Mouse (Mus musculus) thymus, postnatal 36 days (tissue): ENCODE measurements around the gene Rbms3.

Experiments used
- DNase-seq, 2 experiments: peaks; one replicate each; pipeline ENCODE4 v3.0.0; 2022; ENCODE audit warnings: mixed read lengths in 2 of 2

Rbms3 gene

DNA sequence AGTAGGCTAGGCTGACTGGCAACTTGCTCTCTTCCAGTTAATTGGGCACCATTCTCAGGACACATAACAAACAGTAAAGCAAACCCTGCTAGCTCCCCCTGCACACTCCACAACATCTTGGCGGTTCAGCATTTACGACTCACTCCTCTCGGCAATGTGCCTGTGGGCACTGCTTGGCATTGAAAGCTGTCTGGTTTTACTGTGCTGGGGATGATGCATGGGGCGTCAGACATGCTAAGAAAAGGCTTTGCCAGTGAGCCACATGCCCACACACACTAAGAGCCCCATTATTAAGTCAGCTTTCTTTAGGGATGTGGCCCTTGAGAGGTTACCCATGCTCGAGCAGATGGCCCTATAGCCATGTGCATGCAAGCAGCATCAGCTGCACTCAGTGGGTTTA, 820.5 kb downstream of the Rbms3 start:
- no peak for DNase-seq

DNA sequence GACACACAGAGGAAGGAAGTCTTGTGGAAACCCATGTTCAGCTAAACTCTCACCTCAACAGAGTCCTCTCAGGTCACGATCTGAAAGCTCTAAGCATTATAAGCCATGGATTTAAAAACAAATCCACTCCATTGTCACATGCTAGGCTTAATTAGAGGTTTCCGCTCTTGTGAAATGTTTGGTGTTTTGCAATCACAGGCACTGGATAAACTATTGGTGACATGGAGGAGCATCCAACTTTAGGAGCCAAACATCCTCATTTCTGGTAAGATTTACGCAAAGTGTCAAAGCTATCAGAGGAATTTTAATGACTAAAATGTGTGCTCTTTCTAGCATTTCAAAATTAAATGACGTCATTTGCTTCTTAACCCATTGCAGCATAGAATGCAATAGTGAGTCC, 821.3 kb downstream of the Rbms3 start:
- no peak for DNase-seq

DNA sequence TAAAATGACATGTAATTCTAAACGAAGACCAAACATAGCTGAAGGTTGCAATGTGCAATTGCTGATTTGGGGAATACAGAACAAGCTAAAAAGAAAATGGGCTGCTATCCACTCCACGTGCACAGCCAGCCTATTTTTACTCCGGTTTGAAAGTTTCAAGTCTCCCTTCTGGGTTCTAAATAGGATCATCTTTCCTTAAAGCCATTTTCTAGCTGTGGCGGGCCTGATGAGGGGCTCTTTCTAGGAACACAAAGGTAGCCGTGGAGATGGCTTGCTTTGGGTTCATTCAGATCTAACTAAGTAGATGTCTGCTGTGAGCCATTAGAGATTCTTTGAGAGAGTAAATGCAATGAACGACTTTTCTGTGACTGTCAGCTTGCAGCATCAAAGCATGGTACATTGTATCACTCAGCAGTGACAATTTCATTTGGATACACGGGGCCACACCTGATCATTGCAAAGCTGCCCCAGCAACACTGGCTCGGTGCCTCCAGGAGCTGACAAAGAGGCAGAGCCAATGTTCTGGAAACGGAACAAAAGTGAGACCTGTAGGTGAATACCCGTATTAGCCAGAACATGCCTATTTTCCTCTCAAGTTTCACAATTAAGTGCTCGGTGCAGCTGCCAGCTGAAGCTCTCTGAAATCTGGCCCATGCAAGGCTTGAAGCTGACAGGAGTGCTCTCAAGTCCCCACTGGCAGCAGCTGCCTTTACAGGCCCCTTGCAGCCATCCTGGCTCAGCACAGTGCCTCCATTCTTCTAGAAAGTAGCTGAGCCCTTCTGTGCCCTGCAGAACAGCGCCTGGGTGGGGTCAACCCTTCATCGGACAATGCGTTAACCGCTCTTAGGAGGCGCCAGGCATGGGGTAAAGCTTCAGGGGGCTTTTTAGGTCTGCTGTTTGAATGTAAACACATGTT, 822.3 kb downstream of the Rbms3 start:
- no peak for DNase-seq

DNA sequence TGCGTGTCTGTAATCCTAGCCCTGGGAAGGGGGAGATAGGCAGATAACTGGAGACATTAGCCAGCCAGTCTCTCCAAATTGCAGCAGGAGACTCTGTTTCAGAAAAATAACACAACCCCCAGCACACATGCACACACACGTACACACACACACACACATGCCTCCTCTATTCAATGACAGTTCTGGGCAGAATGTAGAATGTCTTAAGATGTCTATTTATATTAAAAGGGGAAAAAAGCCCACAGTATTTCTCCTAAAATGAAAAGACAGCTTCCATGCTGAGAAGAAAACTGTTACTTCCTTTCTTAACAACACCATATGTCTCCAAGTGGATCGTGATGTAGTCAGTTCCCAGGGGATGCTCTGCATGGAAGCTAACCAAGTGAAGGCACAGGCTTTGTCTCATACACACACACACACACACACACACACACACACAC, 826.4 kb downstream of the Rbms3 start:
- DNase-seq, result no peak

DNA sequence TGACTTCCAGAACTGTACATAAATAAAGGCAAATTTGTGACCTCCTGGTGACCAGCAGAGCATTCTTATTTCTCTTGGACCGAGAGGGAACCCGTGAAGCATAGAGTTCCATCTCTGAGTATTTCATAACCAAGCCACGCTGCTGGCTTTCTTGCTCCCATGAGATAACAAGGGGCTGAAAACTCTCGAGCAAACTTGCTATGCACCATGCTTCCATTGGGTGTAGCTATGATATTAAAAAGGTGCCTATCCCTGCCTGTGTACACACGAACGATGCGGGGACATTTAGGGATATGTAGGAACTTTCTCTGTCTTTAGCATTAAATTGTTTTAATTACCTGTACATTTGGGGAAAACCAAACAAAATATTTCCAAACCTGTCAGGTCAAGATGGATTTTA, 827.1 kb downstream of the Rbms3 start:
- DNase-seq, result no peak

DNA sequence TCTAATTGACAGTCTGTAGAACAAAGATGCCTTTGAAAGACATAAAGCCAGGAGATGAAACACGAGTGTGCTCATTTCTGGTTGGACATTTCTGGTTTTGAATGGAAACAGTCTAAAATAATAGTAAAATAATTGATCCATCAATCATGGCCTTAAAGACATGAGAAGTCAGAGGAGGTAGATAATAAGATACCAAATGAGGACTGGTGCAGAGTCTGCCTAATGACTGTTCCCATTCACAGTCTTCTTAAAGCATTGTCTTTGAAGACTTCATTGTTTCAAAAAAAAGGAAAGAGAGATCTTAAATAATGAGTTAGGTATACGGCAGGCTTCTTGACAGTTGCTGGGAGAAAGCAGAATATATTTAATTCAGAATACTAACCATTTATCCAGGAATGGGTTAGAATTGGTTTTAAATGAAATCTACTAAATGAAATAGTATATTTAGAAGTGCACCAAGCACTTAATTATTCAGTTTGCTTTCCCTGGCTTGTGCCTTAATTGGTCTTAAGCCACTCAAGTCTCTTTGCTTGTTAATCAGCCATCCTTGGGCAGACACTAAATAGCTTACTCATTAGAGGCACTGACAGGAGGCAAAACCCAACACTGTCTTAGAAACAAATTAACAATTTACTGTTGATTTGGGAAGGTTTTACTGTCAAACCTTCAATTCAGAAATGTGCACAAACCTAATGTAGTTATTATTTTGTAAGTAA, 834.3 kb downstream of the Rbms3 start:
- no peak for DNase-seq

- DNase-seq, result no peak
These were observed 837.9 kb downstream of the Rbms3 start for GRCm38 (mm10) chr9:116791850-116792249.

DNA sequence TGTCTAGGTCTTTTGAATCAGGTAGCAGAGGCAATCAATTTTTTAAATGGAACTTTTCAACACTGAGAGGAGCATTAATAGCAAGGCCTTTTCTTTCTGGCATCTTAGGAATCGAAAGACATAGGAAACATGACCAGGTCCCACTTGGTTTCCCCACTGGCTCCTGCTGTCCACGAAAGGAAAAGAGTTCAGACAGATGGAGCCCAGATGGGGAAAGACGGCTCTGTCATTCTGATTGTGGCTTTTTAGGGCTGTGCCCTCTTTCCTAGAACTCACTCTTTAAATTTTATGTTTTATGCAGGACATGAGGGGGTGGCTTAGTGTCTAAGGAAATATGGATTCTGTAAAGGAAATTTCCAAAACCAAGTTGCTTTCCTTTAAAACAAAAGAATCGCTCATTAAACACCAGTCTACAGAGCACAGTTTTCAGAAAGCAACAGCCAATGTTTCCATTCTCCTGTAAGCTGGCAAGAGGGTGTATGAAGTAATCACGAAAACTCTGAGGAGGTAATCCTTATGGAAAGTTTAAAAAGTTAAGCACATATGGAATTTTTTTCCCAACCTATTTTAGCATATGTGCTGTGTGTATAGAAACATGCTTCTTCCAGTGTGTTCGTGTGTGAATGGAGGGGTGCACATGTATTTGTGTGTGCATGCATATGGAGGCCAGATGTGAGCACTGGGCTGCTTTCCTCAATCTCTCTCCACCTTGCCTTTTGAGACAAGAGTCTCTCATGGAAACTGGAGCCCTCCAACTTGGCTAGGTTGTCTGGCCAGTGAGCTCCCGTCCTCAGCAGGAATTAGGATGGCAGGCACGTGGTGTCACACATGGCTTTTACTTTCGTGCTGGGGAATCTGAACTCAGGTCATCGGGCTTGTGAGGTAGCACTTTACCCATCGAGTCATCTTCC, 843.3 kb downstream of the Rbms3 start:
- no peak for DNase-seq

DNA sequence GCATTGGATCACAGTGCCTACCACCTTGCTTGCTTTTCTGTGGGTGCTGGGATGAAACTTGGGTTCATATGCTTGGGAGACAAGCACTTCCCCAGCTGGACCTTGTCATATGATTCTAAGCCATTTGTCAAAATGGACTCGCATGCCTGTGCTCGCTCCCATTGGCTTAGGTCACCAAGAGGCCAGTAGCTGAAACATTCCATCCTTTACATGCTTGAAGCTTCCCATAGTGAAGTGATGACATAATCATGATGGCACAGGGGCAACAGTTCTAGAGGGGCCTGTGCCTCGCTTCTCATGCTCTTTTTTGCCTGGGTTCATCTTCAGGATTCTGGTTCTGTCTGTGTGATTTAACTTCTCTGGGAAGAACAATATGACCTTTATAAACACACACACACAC, 857.9 kb downstream of the Rbms3 start:
- no peak for DNase-seq

DNA sequence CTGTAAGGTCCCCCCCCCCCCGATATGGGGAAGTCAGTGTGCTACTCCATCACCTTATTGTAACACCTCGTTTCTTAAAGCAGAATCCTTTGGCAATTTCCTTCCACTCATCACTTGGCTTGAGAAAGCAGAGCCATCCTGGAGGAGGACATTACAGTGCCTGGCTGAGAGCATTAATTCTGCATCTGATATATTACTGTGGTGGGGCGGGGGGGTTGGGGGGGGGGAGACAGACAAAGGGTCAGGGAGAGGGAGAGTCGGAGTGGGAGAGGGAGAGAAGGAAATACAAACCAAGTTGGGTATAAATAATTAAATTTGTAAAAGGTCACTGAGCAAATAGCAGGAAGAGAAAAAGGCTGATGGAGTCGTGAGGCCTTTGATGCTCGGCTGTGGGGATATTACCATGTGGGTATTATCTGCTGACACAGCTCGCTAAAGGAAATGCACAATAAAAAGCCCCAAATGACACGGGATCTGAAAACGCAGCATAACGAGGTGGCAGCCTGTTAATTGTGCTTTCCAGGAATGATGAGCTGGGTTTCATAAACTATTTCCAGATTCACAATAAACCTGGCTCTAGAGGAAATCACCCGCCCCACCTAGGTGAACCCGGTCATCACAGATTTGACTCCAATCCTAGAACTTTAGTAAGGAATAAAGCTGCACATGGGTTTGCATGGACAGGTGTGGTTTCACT, 860.2 kb downstream of the Rbms3 start:
- no peak for DNase-seq

GRCm38 (mm10) chr9:116762395-116763025, 867.2 kb downstream of the Rbms3 start:
- DNase-seq, result no peak

DNA sequence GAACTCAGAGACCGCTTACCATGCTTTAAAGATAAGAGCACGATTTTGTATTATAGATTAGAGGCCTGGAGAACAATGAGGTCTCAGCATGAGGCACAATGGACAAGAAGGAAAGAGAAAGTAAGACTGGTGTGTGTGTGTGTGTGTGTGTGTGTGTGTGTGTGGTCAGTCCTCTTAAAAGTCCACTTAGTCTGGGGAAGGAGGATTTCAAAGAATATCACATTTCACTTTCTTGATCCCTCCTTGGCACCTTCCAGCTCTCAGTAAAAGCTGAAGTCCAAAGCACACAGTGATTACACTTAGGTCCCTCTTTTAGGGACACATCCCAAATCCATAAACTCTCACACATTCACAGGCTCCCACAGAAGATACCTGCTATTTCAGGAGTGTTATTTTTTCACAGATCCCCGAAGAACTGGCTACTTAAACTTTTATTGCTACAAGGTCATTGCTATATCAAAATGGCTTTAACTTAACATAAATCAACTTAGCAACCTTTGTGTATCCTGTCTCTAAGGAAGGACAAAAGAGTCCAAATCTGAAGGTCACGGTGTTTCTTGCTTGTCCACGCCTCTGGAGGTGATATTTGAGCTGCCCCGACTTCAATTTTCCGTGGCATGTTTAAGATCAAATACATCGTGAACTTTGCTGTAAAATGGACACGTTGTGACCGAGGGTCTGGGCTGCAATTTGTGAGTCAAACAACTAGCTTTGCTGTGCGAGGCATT, 880.7 kb downstream of the Rbms3 start:
- DNase-seq, result no peak

DNA sequence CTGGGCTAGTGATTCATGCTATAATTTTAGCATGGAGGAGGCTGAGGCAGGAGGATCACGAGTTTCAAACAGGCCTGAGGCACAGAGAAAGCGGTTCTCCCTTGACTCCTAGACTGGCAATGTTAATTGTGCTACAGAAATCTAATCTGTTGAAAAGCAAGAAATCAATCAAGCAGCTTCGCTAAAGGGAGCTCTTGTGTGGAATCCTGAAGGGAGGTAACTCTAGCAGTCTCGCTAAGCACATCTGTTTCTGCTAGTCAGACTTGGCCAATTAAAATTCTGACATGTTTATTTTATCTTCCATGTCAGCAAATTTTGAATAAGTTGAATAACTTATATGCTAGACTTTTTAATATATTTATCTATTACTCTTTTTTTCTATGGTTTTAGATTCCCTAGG, 881.4 kb downstream of the Rbms3 start:
- DNase-seq, result no peak

- no peak for DNase-seq
These were observed 882.8 kb downstream of the Rbms3 start for GRCm38 (mm10) chr9:116746871-116747270.

DNA sequence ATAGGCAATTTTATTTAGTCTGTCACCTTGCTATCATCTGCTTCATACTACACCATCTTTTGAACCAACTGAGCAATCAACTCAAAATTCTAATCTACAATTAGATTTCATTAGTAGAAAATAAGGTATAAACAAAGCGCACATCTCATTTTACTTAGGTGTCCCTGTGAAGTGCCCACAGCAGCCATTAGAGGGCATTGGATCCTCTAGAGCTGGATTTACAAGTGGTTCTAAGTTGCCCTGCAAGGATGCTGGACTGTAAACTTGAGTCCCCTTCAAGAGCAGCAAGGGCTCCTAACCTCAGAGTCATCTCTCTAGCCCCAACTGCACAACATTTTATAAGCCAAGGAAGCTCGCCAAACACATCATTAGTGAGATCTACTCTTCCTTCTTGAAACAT, 891.9 kb downstream of the Rbms3 start:
- DNase-seq, result no peak

- no peak for DNase-seq
These were observed 900.5 kb downstream of the Rbms3 start for GRCm38 (mm10) chr9:116729172-116729571.

- DNase-seq, result no peak
These were observed 901.1 kb downstream of the Rbms3 start for GRCm38 (mm10) chr9:116728655-116729054.

GRCm38 (mm10) chr9:116728093-116728492, 901.6 kb downstream of the Rbms3 start:
- DNase-seq, result no peak

GRCm38 (mm10) chr9:116724581-116724980, 905.1 kb downstream of the Rbms3 start:
- no peak for DNase-seq

GRCm38 (mm10) chr9:116703119-116703518, 926.6 kb downstream of the Rbms3 start:
- no peak for DNase-seq

GRCm38 (mm10) chr9:116702611-116703010, 927.1 kb downstream of the Rbms3 start:
- no peak for DNase-seq
